Mouse (Mus musculus): Measurements from ENCODE around the gene Inca1. TPM values are rescaled to one million over a fixed set of nuclear protein-coding genes. Genes with fewer than 3 reads are reported as not detected.
A peak's percentile ranks its signal among the peaks of the same experiment; 100 is the strongest.

Gene Inca1
- polyA plus RNA-seq, 1 experiment from 2014 or later = 1.8 TPM

- 66% methylated on average over 5 of the region's 5 CpGs for WGBS
- H3K9ac ChIP-seq (ENCODE audit: low read depth, low read length) = no peak overlapping the region
- no peak overlapping the region for H3K4me3 ChIP-seq (ENCODE audit: low read length)
- no peaks in the 10 kb centered on the region for H3K9me3 ChIP-seq (ENCODE audit: control insufficient read depth, low read length)
- peak overlapping the region; percentile 25; the same call in 1 of the 2 replicates for H3K27ac ChIP-seq (ENCODE audit: low read length)
- ATAC-seq = 0 out of 2 replicates have a peak, but pooled peaks have one; percentile 4
- H3K4me2 ChIP-seq (ENCODE audit: low read depth, low read length) = 0 out of 2 replicates have a peak overlapping the region, but pooled peaks have one; percentile 4
- peaks cover 16% of the 10 kb centered on the region for H3K36me3 ChIP-seq (ENCODE audit: control insufficient read depth, insufficient read depth, low read length)
- peaks cover 14% of the 10 kb centered on the region for H3K4me1 ChIP-seq (ENCODE audit: control insufficient read depth, insufficient read depth, low read length)
- no peaks in the 10 kb centered on the region for H3K27me3 ChIP-seq (replicated peaks; ENCODE audit: control insufficient read depth, insufficient read depth, low read length)
These were observed 31.2 kb upstream of the Inca1 start for GRCm38 (mm10) chr11:70731178-70731577.

GRCm38 (mm10) chr11:70730427-70731038, 30.6 kb upstream of the Inca1 start:
- 54% methylated on average over 9 of the region's 9 CpGs for WGBS
- peaks cover 20% of the 10 kb centered on the region for H3K36me3 ChIP-seq (ENCODE audit: control insufficient read depth, insufficient read depth, low read length)
- H3K27ac ChIP-seq (ENCODE audit: low read length) = peak overlapping the region; percentile 50
- H3K4me1 ChIP-seq (ENCODE audit: control insufficient read depth, insufficient read depth, low read length) = peaks cover 14% of the 10 kb centered on the region
- no peaks in the 10 kb centered on the region for H3K9me3 ChIP-seq (ENCODE audit: control insufficient read depth, low read length)
- H3K4me2 ChIP-seq (ENCODE audit: low read depth, low read length) = 0 out of 2 replicates have a peak overlapping the region, but pooled peaks have one; percentile 22
- peak; percentile 88 for ATAC-seq
- no peaks in the 10 kb centered on the region for H3K27me3 ChIP-seq (replicated peaks; ENCODE audit: control insufficient read depth, insufficient read depth, low read length)
- H3K9ac ChIP-seq (ENCODE audit: low read depth, low read length) = peak overlapping the region; percentile 32; the same call in 1 of the 2 replicates
- H3K4me3 ChIP-seq (ENCODE audit: low read length) = no peak overlapping the region

- Histone ChIP-seq H3K27ac (ENCODE audit: low read length) (no peak overlapping the region), H3K27me3 (replicated peaks; ENCODE audit: control insufficient read depth, insufficient read depth, low read length) (no peaks in the 10 kb centered on the region), H3K4me1 (ENCODE audit: control insufficient read depth, insufficient read depth, low read length) (peaks cover 8% of the 10 kb centered on the region), H3K4me3 (ENCODE audit: low read length) (no peak overlapping the region), H3K36me3 (ENCODE audit: control insufficient read depth, insufficient read depth, low read length) (peaks cover 34% of the 10 kb centered on the region), H3K9ac (ENCODE audit: low read depth, low read length) (no peak overlapping the region), H3K4me2 (ENCODE audit: low read depth, low read length) (no peak overlapping the region), H3K9me3 (ENCODE audit: control insufficient read depth, low read length) (no peaks in the 10 kb centered on the region)
- ATAC-seq = no peak
- 80% methylated on average over 5 of the region's 5 CpGs for WGBS
These were observed 27.4 kb upstream of the Inca1 start for GRCm38 (mm10) chr11:70727385-70727784.

- H3K27me3 ChIP-seq (replicated peaks; ENCODE audit: control insufficient read depth, insufficient read depth, low read length) = no peaks in the 10 kb centered on the region
- no peak overlapping the region for H3K27ac ChIP-seq (ENCODE audit: low read length)
- no peak overlapping the region for H3K9ac ChIP-seq (ENCODE audit: low read depth, low read length)
- H3K4me1 ChIP-seq (ENCODE audit: control insufficient read depth, insufficient read depth, low read length) = peaks cover 8% of the 10 kb centered on the region
- H3K4me2 ChIP-seq (ENCODE audit: low read depth, low read length) = no peak overlapping the region
- no peak overlapping the region for H3K4me3 ChIP-seq (ENCODE audit: low read length)
- no peak for ATAC-seq
- WGBS = 90% methylated on average over 2 of the region's 2 CpGs
- peaks cover 37% of the 10 kb centered on the region for H3K36me3 ChIP-seq (ENCODE audit: control insufficient read depth, insufficient read depth, low read length)
- no peaks in the 10 kb centered on the region for H3K9me3 ChIP-seq (ENCODE audit: control insufficient read depth, low read length)
These were observed 26.6 kb upstream of the Inca1 start for GRCm38 (mm10) chr11:70726585-70726984.

- 93% methylated on average over 9 of the region's 9 CpGs for WGBS
- Histone ChIP-seq H3K27ac (ENCODE audit: low read length) (no peak overlapping the region), H3K9ac (ENCODE audit: low read depth, low read length) (no peak overlapping the region), H3K4me3 (ENCODE audit: low read length) (no peak overlapping the region), H3K4me2 (ENCODE audit: low read depth, low read length) (no peak overlapping the region), H3K36me3 (ENCODE audit: control insufficient read depth, insufficient read depth, low read length) (peaks cover 44% of the 10 kb centered on the region), H3K9me3 (ENCODE audit: control insufficient read depth, low read length) (no peaks in the 10 kb centered on the region), H3K4me1 (ENCODE audit: control insufficient read depth, insufficient read depth, low read length) (no peaks in the 10 kb centered on the region; the same call in 1 of the 2 replicates), H3K27me3 (replicated peaks; ENCODE audit: control insufficient read depth, insufficient read depth, low read length) (no peaks in the 10 kb centered on the region)
- ATAC-seq = no peak
These were observed 24.8 kb upstream of the Inca1 start for GRCm38 (mm10) chr11:70724706-70725105.

GRCm38 (mm10) chr11:70721072-70721471, 21.1 kb upstream of the Inca1 start:
- H3K36me3 ChIP-seq (ENCODE audit: control insufficient read depth, insufficient read depth, low read length) = peaks cover 42% of the 10 kb centered on the region
- ATAC-seq = no peak
- 99% methylated on average over 3 of the region's 3 CpGs for WGBS
- H3K4me3 ChIP-seq (ENCODE audit: low read length) = no peak overlapping the region
- H3K9me3 ChIP-seq (ENCODE audit: control insufficient read depth, low read length) = no peaks in the 10 kb centered on the region
- no peaks in the 10 kb centered on the region for H3K27me3 ChIP-seq (replicated peaks; ENCODE audit: control insufficient read depth, insufficient read depth, low read length)
- H3K4me2 ChIP-seq (ENCODE audit: low read depth, low read length) = no peak overlapping the region
- no peaks in the 10 kb centered on the region for H3K4me1 ChIP-seq (ENCODE audit: control insufficient read depth, insufficient read depth, low read length)
- H3K27ac ChIP-seq (ENCODE audit: low read length) = no peak overlapping the region
- H3K9ac ChIP-seq (ENCODE audit: low read depth, low read length) = no peak overlapping the region

- 87% methylated on average over 3 of the region's 3 CpGs for WGBS
These were observed 20.6 kb upstream of the Inca1 start for GRCm38 (mm10) chr11:70720567-70720966.

GRCm38 (mm10) chr11:70718481-70718880, 18.5 kb upstream of the Inca1 start:
- H3K9ac ChIP-seq (ENCODE audit: low read depth, low read length) = no peak overlapping the region
- H3K4me2 ChIP-seq (ENCODE audit: low read depth, low read length) = no peak overlapping the region
- 77% methylated on average over 5 of the region's 5 CpGs for WGBS
- no peaks in the 10 kb centered on the region for H3K9me3 ChIP-seq (ENCODE audit: control insufficient read depth, low read length)
- no peak for ATAC-seq
- no peak overlapping the region for H3K4me3 ChIP-seq (ENCODE audit: low read length)
- peaks cover 29% of the 10 kb centered on the region for H3K36me3 ChIP-seq (ENCODE audit: control insufficient read depth, insufficient read depth, low read length)
- no peak overlapping the region for H3K27ac ChIP-seq (ENCODE audit: low read length)
- H3K27me3 ChIP-seq (replicated peaks; ENCODE audit: control insufficient read depth, insufficient read depth, low read length) = no peaks in the 10 kb centered on the region
- H3K4me1 ChIP-seq (ENCODE audit: control insufficient read depth, insufficient read depth, low read length) = peaks cover 9% of the 10 kb centered on the region; the same call in 1 of the 2 replicates

More at GRCm38 (mm10) chr11:70720567-70720966, 20.6 kb upstream of the Inca1 start:
- Histone ChIP-seq H3K9me3 (ENCODE audit: control insufficient read depth, low read length) (no peaks in the 10 kb centered on the region), H3K36me3 (ENCODE audit: control insufficient read depth, insufficient read depth, low read length) (peaks cover 39% of the 10 kb centered on the region), H3K27ac (ENCODE audit: low read length) (no peak overlapping the region), H3K27me3 (replicated peaks; ENCODE audit: control insufficient read depth, insufficient read depth, low read length) (no peaks in the 10 kb centered on the region), H3K4me2 (ENCODE audit: low read depth, low read length) (no peak overlapping the region), H3K9ac (ENCODE audit: low read depth, low read length) (no peak overlapping the region), H3K4me1 (ENCODE audit: control insufficient read depth, insufficient read depth, low read length) (no peaks in the 10 kb centered on the region), H3K4me3 (ENCODE audit: low read length) (no peak overlapping the region)
- ATAC-seq = no peak

- WGBS = 86% methylated on average over 6 of the region's 6 CpGs
- Histone ChIP-seq H3K27ac (ENCODE audit: low read length) (no peak overlapping the region), H3K36me3 (ENCODE audit: control insufficient read depth, insufficient read depth, low read length) (peaks cover 20% of the 10 kb centered on the region; the same call in 1 of the 2 replicates), H3K9me3 (ENCODE audit: control insufficient read depth, low read length) (no peaks in the 10 kb centered on the region), H3K27me3 (replicated peaks; ENCODE audit: control insufficient read depth, insufficient read depth, low read length) (no peaks in the 10 kb centered on the region), H3K4me2 (ENCODE audit: low read depth, low read length) (no peak overlapping the region), H3K9ac (ENCODE audit: low read depth, low read length) (no peak overlapping the region), H3K4me3 (ENCODE audit: low read length) (no peak overlapping the region), H3K4me1 (ENCODE audit: control insufficient read depth, insufficient read depth, low read length) (peaks cover 12% of the 10 kb centered on the region; the same call in 1 of the 2 replicates)
- ATAC-seq = no peak
These were observed 15.9 kb upstream of the Inca1 start for GRCm38 (mm10) chr11:70715832-70716231.
